Mouse (Mus musculus): Measurements from ENCODE around the gene Gm5926. TPM values are rescaled to one million over a fixed set of nuclear protein-coding genes. Genes with fewer than 3 reads are reported as not detected.
"Not testable (repeated sequence)": the region's sequence is repeated elsewhere in the genome, so short reads cannot be mapped to it uniquely, and the experiment has no call there.

Gm5926 gene
- polyA plus RNA-seq (2016; fragmentation: Nextera tagmentation; extraction: Ambion mirVana): not detected in 2 replicates

- H3K4me3 ChIP-seq; H3K27me3 ChIP-seq (ENCODE audit: insufficient read depth, poor library complexity, severe bottlenecking); H3K36me3 ChIP-seq; DNase-seq (ENCODE audit: low spot score); H3K9me3 ChIP-seq; H3K4me1 ChIP-seq; H3K27ac ChIP-seq: not testable (repeated sequence)
- no CpG with 5 or more reads among the region's 1 CpGs for WGBS
Measured at GRCm38 (mm10) chrX:32650416-32650815, at the start of gene Gm5926. Gene Gm5926, plus strand, starts transcription at chrX:32650716.

- H3K4me1 ChIP-seq; H3K27me3 ChIP-seq (ENCODE audit: insufficient read depth, poor library complexity, severe bottlenecking); DNase-seq (ENCODE audit: low spot score); H3K4me3 ChIP-seq; H3K27ac ChIP-seq; H3K9me3 ChIP-seq; H3K36me3 ChIP-seq: not testable (repeated sequence)
- 83% methylated on average over 1 of the region's 2 CpGs for WGBS
Measured at GRCm38 (mm10) chrX:32601008-32601407, 49.5 kb upstream of the Gm5926 start.

- H3K4me3 ChIP-seq; H3K27me3 ChIP-seq (ENCODE audit: insufficient read depth, poor library complexity, severe bottlenecking); DNase-seq (ENCODE audit: low spot score); H3K4me1 ChIP-seq; H3K36me3 ChIP-seq; H3K9me3 ChIP-seq; H3K27ac ChIP-seq: not testable (repeated sequence)
- WGBS: 78% methylated on average over 3 of the region's 3 CpGs
Measured at GRCm38 (mm10) chrX:32601425-32601824, 49.1 kb upstream of the Gm5926 start.

Other genes with a start within 250 kb of the Gm5926 start
- not detected in 2 replicates for gene Btbd35f1, start 90.7 kb upstream of the Gm5926 start, polyA plus RNA-seq (2016; fragmentation: Nextera tagmentation; extraction: Ambion mirVana)
- not detected in 2 replicates for gene Btbd35f21, start 75.4 kb downstream of the Gm5926 start, polyA plus RNA-seq (2016; fragmentation: Nextera tagmentation; extraction: Ambion mirVana)
- gene Btbd35f30, start 243.9 kb downstream of the Gm5926 start, polyA plus RNA-seq (2016; fragmentation: Nextera tagmentation; extraction: Ambion mirVana): not detected in 2 replicates

Data from heart, embryonic 10.5 days (tissue).